Mouse (Mus musculus) kidney, embryonic 14.5 days (tissue): ENCODE measurements at regions not wholly inside any gene's neighbourhood (a gene's known extent, or its start where the extent isn't known, plus 50 kb on each side); places are given as distances from the start of the nearest gene placed in this dataset.
A peak's percentile ranks its signal among the peaks of the same experiment; 100 is the strongest.

Experiments
- ATAC-seq: fragments of 200-750 bp; cut with Nextera tagmentation; 2 replicates; pipeline ENCODE4 v1.8.0; 2017; ENCODE audit warnings: moderate number of reproducible peaks, mild to moderate bottlenecking, moderate TSS enrichment, moderate library complexity; ENCODE audit not compliant: low FRiP score, low TSS enrichment
- H3K27ac ChIP-seq: fragments of 300-500 bp; sonication (generic); 2 replicates; pipeline ENCODE4 v1.5.1; 2014; ENCODE audit warnings: low read depth, mild to moderate bottlenecking, low read length, moderate library complexity, mixed read lengths
- H3K27me3 ChIP-seq: fragments of 300-500 bp; sonication (generic); 2 replicates; pipeline ENCODE4 v1.6.1; 2014; ENCODE audit warnings: mild to moderate bottlenecking, low read length; ENCODE audit not compliant: control insufficient read depth, insufficient read depth
- H3K36me3 ChIP-seq: fragments of 300-500 bp; sonication (generic); 2 replicates; pipeline ENCODE4 v1.6.1; 2014; ENCODE audit warnings: low read length, mixed read lengths; ENCODE audit not compliant: control insufficient read depth, insufficient read depth
- H3K4me1 ChIP-seq: fragments of 300-500 bp; sonication (generic); 2 replicates; pipeline ENCODE4 v1.6.1; 2014; ENCODE audit warnings: low read length, mixed read lengths; ENCODE audit not compliant: control insufficient read depth, insufficient read depth
- H3K4me2 ChIP-seq: fragments of 300-500 bp; sonication (generic); replicated peaks from 2 replicates; pipeline ENCODE4 v1.6.1; 2014; ENCODE audit warnings: low read depth, mild to moderate bottlenecking, low read length
- H3K4me3 ChIP-seq: fragments of 300-500 bp; sonication (generic); 2 replicates; pipeline ENCODE4 v1.5.1; 2014; ENCODE audit warnings: mild to moderate bottlenecking, low read length
- H3K9ac ChIP-seq: fragments of 300-500 bp; sonication (generic); 2 replicates; pipeline ENCODE4 v1.6.1; 2014; ENCODE audit warnings: low read depth, mild to moderate bottlenecking, low read length, moderate library complexity
- H3K9me3 ChIP-seq: fragments of 300-500 bp; sonication (generic); 2 replicates; pipeline ENCODE4 v1.6.1; 2016; ENCODE audit warnings: low read length; ENCODE audit not compliant: control insufficient read depth
- WGBS: fragments of 180-500 bp; shearing (Covaris S2); extraction: QIAGEN DNeasy Blood & Tissue Kit; methylation state at CpG from one replicate; pipeline ENCODE4 v1.1.7; 2014; 5-methylcytosine and 5-hydroxymethylcytosine counted together

GRCm38 (mm10) chr10:124146751-124147469, 883.1 kb downstream of the Fam19a2 start:
- ATAC-seq, result no peak
- no peak overlapping the region for H3K27ac ChIP-seq
- H3K9ac ChIP-seq, result no peak overlapping the region
- no peaks in the 10 kb centered on the region for H3K4me1 ChIP-seq
- no peaks in the 10 kb centered on the region for H3K36me3 ChIP-seq
- H3K4me2 ChIP-seq, result no peak overlapping the region
- H3K27me3 ChIP-seq, result no peaks in the 10 kb centered on the region
- H3K4me3 ChIP-seq, result no peak overlapping the region
- no peaks in the 10 kb centered on the region for H3K9me3 ChIP-seq
- WGBS, result 50% methylated on average over 9 of the region's 9 CpGs

- Histone ChIP-seq H3K27ac (no peak overlapping the region), H3K4me3 (no peak overlapping the region), H3K27me3 (no peaks in the 10 kb centered on the region), H3K9ac (no peak overlapping the region), H3K9me3 (no peaks in the 10 kb centered on the region), H3K4me2 (no peak overlapping the region), H3K4me1 (no peaks in the 10 kb centered on the region), H3K36me3 (no peaks in the 10 kb centered on the region)
- 75% methylated on average over 7 of the region's 7 CpGs for WGBS
- no peak for ATAC-seq
These were observed 899.6 kb downstream of the Fam19a2 start for GRCm38 (mm10) chr10:124163441-124163840.

GRCm38 (mm10) chr10:124175598-124175997, 911.8 kb downstream of the Fam19a2 start:
- H3K9ac ChIP-seq, result no peak overlapping the region
- ATAC-seq, result no peak
- WGBS, result 74% methylated on average over 2 of the region's 2 CpGs
- H3K9me3 ChIP-seq, result no peaks in the 10 kb centered on the region
- H3K27me3 ChIP-seq, result no peaks in the 10 kb centered on the region
- H3K36me3 ChIP-seq, result no peaks in the 10 kb centered on the region
- no peak overlapping the region for H3K4me3 ChIP-seq
- H3K27ac ChIP-seq, result no peak overlapping the region
- no peaks in the 10 kb centered on the region for H3K4me1 ChIP-seq
- H3K4me2 ChIP-seq, result no peak overlapping the region

- no peak for ATAC-seq
- H3K36me3 ChIP-seq, result no peaks in the 10 kb centered on the region
- 96% methylated on average over 2 of the region's 2 CpGs for WGBS
- H3K4me2 ChIP-seq, result no peak overlapping the region
- H3K27me3 ChIP-seq, result no peaks in the 10 kb centered on the region
- no peak overlapping the region for H3K27ac ChIP-seq
- H3K4me3 ChIP-seq, result no peak overlapping the region
- no peaks in the 10 kb centered on the region for H3K4me1 ChIP-seq
- no peak overlapping the region for H3K9ac ChIP-seq
- H3K9me3 ChIP-seq, result no peaks in the 10 kb centered on the region
These were observed 944.5 kb downstream of the Fam19a2 start for GRCm38 (mm10) chr10:124208317-124208716.

GRCm38 (mm10) chr10:124219461-124219860, 955.7 kb downstream of the Fam19a2 start:
- no peak overlapping the region for H3K9ac ChIP-seq
- no peaks in the 10 kb centered on the region for H3K36me3 ChIP-seq
- ATAC-seq, result no peak
- no peak overlapping the region for H3K4me3 ChIP-seq
- WGBS, result 81% methylated on average over 1 of the region's 1 CpGs
- H3K4me1 ChIP-seq, result no peaks in the 10 kb centered on the region
- no peaks in the 10 kb centered on the region for H3K27me3 ChIP-seq
- H3K27ac ChIP-seq, result no peak overlapping the region
- no peak overlapping the region for H3K4me2 ChIP-seq
- H3K9me3 ChIP-seq, result no peaks in the 10 kb centered on the region

GRCm38 (mm10) chr10:124222068-124222467, 958.3 kb downstream of the Fam19a2 start:
- Histone ChIP-seq H3K4me3 (no peak overlapping the region), H3K4me1 (no peaks in the 10 kb centered on the region), H3K9ac (no peak overlapping the region), H3K27ac (no peak overlapping the region), H3K4me2 (no peak overlapping the region), H3K27me3 (no peaks in the 10 kb centered on the region), H3K9me3 (no peaks in the 10 kb centered on the region), H3K36me3 (no peaks in the 10 kb centered on the region)
- WGBS, result 75% methylated on average over 2 of the region's 2 CpGs
- no peak for ATAC-seq

- Histone ChIP-seq H3K4me1 (no peaks in the 10 kb centered on the region), H3K9me3 (no peaks in the 10 kb centered on the region), H3K4me3 (no peak overlapping the region), H3K27ac (no peak overlapping the region), H3K4me2 (no peak overlapping the region), H3K27me3 (no peaks in the 10 kb centered on the region), H3K36me3 (no peaks in the 10 kb centered on the region), H3K9ac (no peak overlapping the region)
- no peak for ATAC-seq
- 89% methylated on average over 1 of the region's 1 CpGs for WGBS
These were observed 963.3 kb downstream of the Fam19a2 start for GRCm38 (mm10) chr10:124227061-124227460.

- H3K4me1 ChIP-seq, result peaks cover 4% of the 10 kb centered on the region; the same call in 1 of the 2 replicates
- WGBS, result 15% methylated on average over 4 of the region's 4 CpGs
- no peak overlapping the region for H3K27ac ChIP-seq
- no peaks in the 10 kb centered on the region for H3K9me3 ChIP-seq
- ATAC-seq, result peak; percentile 81; the same call in 1 of the 2 replicates
- no peaks in the 10 kb centered on the region for H3K27me3 ChIP-seq
- H3K4me2 ChIP-seq, result no peak overlapping the region
- no peaks in the 10 kb centered on the region for H3K36me3 ChIP-seq
- no peak overlapping the region for H3K4me3 ChIP-seq
- no peak overlapping the region for H3K9ac ChIP-seq
These were observed 985.6 kb downstream of the Fam19a2 start for GRCm38 (mm10) chr10:124249358-124249757.

GRCm38 (mm10) chr10:124250004-124250403, 986.2 kb downstream of the Fam19a2 start:
- WGBS, result 26% methylated on average over 4 of the region's 4 CpGs
- no peak overlapping the region for H3K4me2 ChIP-seq
- peak; percentile 72; the same call in 1 of the 2 replicates for ATAC-seq
- no peak overlapping the region for H3K27ac ChIP-seq
- H3K36me3 ChIP-seq, result no peaks in the 10 kb centered on the region
- no peak overlapping the region for H3K9ac ChIP-seq
- H3K4me3 ChIP-seq, result no peak overlapping the region
- no peaks in the 10 kb centered on the region for H3K27me3 ChIP-seq
- H3K9me3 ChIP-seq, result no peaks in the 10 kb centered on the region
- H3K4me1 ChIP-seq, result peaks cover 4% of the 10 kb centered on the region; the same call in 1 of the 2 replicates
